Mouse (Mus musculus) lung, adult 2 months (tissue): ENCODE data around the gene Shq1. TPM values are rescaled to one million over a fixed set of nuclear protein-coding genes. Genes with fewer than 3 reads are reported as not detected.

Experiments
- DNase-seq: peaks from one replicate; pipeline ENCODE4 v3.0.0; 2022
- H3K4me1 ChIP-seq: fragments of 200-500 bp; 2 replicates; pipeline ENCODE4 v1.6.1; 2011; ENCODE audit warnings: low read length; ENCODE audit not compliant: control insufficient read depth, insufficient read depth
- H3K4me3 ChIP-seq: fragments of 200-500 bp; replicated peaks from 2 replicates; pipeline ENCODE3; 2011; ENCODE audit warnings: low read depth, mild to moderate bottlenecking, control low read depth, low read length; ENCODE audit errors: extremely low read depth
- CTCF ChIP-seq: fragments of 200-500 bp; IDR thresholded peaks from 2 replicates; pipeline ENCODE4 v1.5.1; 2011; ENCODE audit warnings: mild to moderate bottlenecking, low read length, control low read depth; ENCODE audit not compliant: insufficient read depth
- POLR2A ChIP-seq: fragments of 200-500 bp; IDR thresholded peaks from 2 replicates; pipeline ENCODE4 v1.6.1; 2011; ENCODE audit warnings: low read depth, mild to moderate bottlenecking, control low read depth, low read length, borderline replicate concordance; ENCODE audit errors: extremely low read depth
- WGBS: fragments of 180-500 bp; shearing (Covaris S2); methylation state at CpG from one replicate; pipeline ENCODE4 v1.1.7; 2018; 5-methylcytosine and 5-hydroxymethylcytosine counted together
- polyA plus RNA-seq: library from polyadenylated mRNA; depleted of rRNA; stranded (reverse); fragments of >200 nt; gene quantifications from 2 replicates; pipeline ENCODE4 v1.2.3, GENCODE M21; 2012

Gene Shq1
- polyA plus RNA-seq, 1 experiment, result 3.0 TPM

GRCm38 (mm10) chr6:100613593-100614267 is 57.2 kb downstream of the Shq1 start:
- TF ChIP-seq POLR2A, result no peak
- no peak for TF ChIP-seq CTCF
- WGBS, result 65% methylated on average over 6 of the region's 6 CpGs
- Histone ChIP-seq H3K4me1 (no peaks in the 10 kb centered on the region), H3K4me3 (no peak overlapping the region)
- DNase-seq, result no peak

GRCm38 (mm10) chr6:100610897-100611575 is 59.9 kb downstream of the Shq1 start:
- Histone ChIP-seq H3K4me3 (no peak overlapping the region), H3K4me1 (no peaks in the 10 kb centered on the region)
- TF ChIP-seq CTCF (no peak), POLR2A (no peak)
- no peak for DNase-seq
- 86% methylated on average over 7 of the region's 7 CpGs for WGBS

GRCm38 (mm10) chr6:100610182-100610581 is 60.8 kb downstream of the Shq1 start:
- 46% methylated on average over 8 of the region's 8 CpGs for WGBS

GRCm38 (mm10) chr6:100609256-100609655 is 61.7 kb downstream of the Shq1 start:
- no peak for TF ChIP-seq CTCF
- no peak for TF ChIP-seq POLR2A
- WGBS, result 83% methylated on average over 3 of the region's 3 CpGs
- H3K4me1 ChIP-seq, result no peaks in the 10 kb centered on the region
- no peak overlapping the region for H3K4me3 ChIP-seq
- no peak for DNase-seq

More at GRCm38 (mm10) chr6:100610182-100610581, 60.8 kb downstream of the Shq1 start:
- no peaks in the 10 kb centered on the region for H3K4me1 ChIP-seq
- H3K4me3 ChIP-seq, result no peak overlapping the region
- no peak for DNase-seq
- TF ChIP-seq POLR2A, result no peak
- TF ChIP-seq CTCF, result no peak

- no peak overlapping the region for H3K4me3 ChIP-seq
- DNase-seq, result no peak
- 92% methylated on average over 3 of the region's 3 CpGs for WGBS
- TF ChIP-seq CTCF (no peak), POLR2A (no peak)
- no peaks in the 10 kb centered on the region for H3K4me1 ChIP-seq
These were observed 62.5 kb downstream of the Shq1 start for GRCm38 (mm10) chr6:100608429-100608828.

- TF ChIP-seq CTCF (no peak), POLR2A (no peak)
- 85% methylated on average over 4 of the region's 4 CpGs for WGBS
- Histone ChIP-seq H3K4me1 (no peaks in the 10 kb centered on the region), H3K4me3 (no peak overlapping the region)
- no peak for DNase-seq
These were observed 64.2 kb downstream of the Shq1 start for GRCm38 (mm10) chr6:100606805-100607204.

- no peak for DNase-seq
- no peaks in the 10 kb centered on the region for H3K4me1 ChIP-seq
- 70% methylated on average over 6 of the region's 6 CpGs for whole genome bisulfite sequencing
- no peak for TF ChIP-seq CTCF
- TF ChIP-seq POLR2A, result no peak
- H3K4me3 ChIP-seq, result no peak overlapping the region
These were observed 67.3 kb downstream of the Shq1 start for GRCm38 (mm10) chr6:100603702-100604101.

- no peaks in the 10 kb centered on the region for H3K4me1 ChIP-seq
- DNase-seq, result no peak
- 79% methylated on average over 6 of the region's 6 CpGs for WGBS
- TF ChIP-seq CTCF (no peak), POLR2A (no peak)
- H3K4me3 ChIP-seq, result no peak overlapping the region
These were observed 69.3 kb downstream of the Shq1 start for GRCm38 (mm10) chr6:100601634-100602033.

GRCm38 (mm10) chr6:100593857-100594256 is 77.1 kb downstream of the Shq1 start:
- TF ChIP-seq POLR2A (no peak), CTCF (no peak)
- WGBS, result 86% methylated on average over 8 of the region's 8 CpGs
- H3K4me3 ChIP-seq, result no peak overlapping the region
- no peaks in the 10 kb centered on the region for H3K4me1 ChIP-seq
- DNase-seq, result no peak

GRCm38 (mm10) chr6:100592991-100593390 is 78.0 kb downstream of the Shq1 start:
- no peak for DNase-seq
- H3K4me1 ChIP-seq, result no peaks in the 10 kb centered on the region
- no peak overlapping the region for H3K4me3 ChIP-seq
- WGBS, result 77% methylated on average over 7 of the region's 7 CpGs
- no peak for TF ChIP-seq POLR2A

GRCm38 (mm10) chr6:100590602-100591001 is 80.4 kb downstream of the Shq1 start:
- no peak for DNase-seq
- 77% methylated on average over 4 of the region's 4 CpGs for WGBS
- Histone ChIP-seq H3K4me1 (no peaks in the 10 kb centered on the region), H3K4me3 (no peak overlapping the region)
- TF ChIP-seq CTCF (no peak), POLR2A (no peak)
